Mouse (Mus musculus) forebrain, embryonic 13.5 days (tissue): Measurements from ENCODE around the gene Nedd4. TPM values are rescaled to one million over a fixed set of nuclear protein-coding genes. Genes with fewer than 3 reads are reported as not detected.

Experiments
- ATAC-seq: fragments of 200-750 bp; cut with Nextera tagmentation; 2 replicates; pipeline ENCODE4 v1.8.0; 2017
- H3K27ac ChIP-seq: fragments of 300-500 bp; sonication (generic); 2 replicates; pipeline ENCODE4 v1.5.1; 2015; ENCODE audit warnings: inconsistent platforms, mild to moderate bottlenecking, moderate library complexity
- H3K27me3 ChIP-seq: fragments of 300-500 bp; sonication (generic); 2 replicates; pipeline ENCODE4 v1.6.1; 2015; ENCODE audit warnings: mild to moderate bottlenecking, inconsistent platforms
- H3K36me3 ChIP-seq: fragments of 300-500 bp; sonication (generic); 2 replicates; pipeline ENCODE4 v1.6.1; 2015; ENCODE audit warnings: mild to moderate bottlenecking, inconsistent platforms; ENCODE audit not compliant: poor library complexity, severe bottlenecking
- H3K4me1 ChIP-seq: fragments of 300-500 bp; sonication (generic); 2 replicates; pipeline ENCODE4 v1.6.1; 2015; ENCODE audit warnings: inconsistent platforms
- H3K4me2 ChIP-seq: fragments of 300-500 bp; sonication (generic); 2 replicates; pipeline ENCODE4 v1.6.1; 2015; ENCODE audit warnings: inconsistent platforms, mild to moderate bottlenecking, moderate library complexity
- H3K4me3 ChIP-seq: fragments of 300-500 bp; sonication (generic); 2 replicates; pipeline ENCODE4 v1.5.1; 2015; ENCODE audit warnings: mild to moderate bottlenecking, inconsistent platforms
- H3K9ac ChIP-seq: fragments of 300-500 bp; sonication (generic); 2 replicates; pipeline ENCODE4 v1.6.1; 2015; ENCODE audit warnings: mild to moderate bottlenecking, inconsistent platforms
- H3K9me3 ChIP-seq: fragments of 300-500 bp; sonication (generic); replicated peaks from 2 replicates; pipeline ENCODE4 v1.6.1; 2016; ENCODE audit warnings: inconsistent platforms
- WGBS: fragments of 180-500 bp; shearing (Covaris S2); methylation state at CpG from one replicate; pipeline ENCODE4 v1.1.7; 2015; 5-methylcytosine and 5-hydroxymethylcytosine counted together
- polyA plus RNA-seq: library from polyadenylated mRNA; unstranded; fragments of >200 nt; fragmentation: Nextera tagmentation; extraction: Ambion mirVana; gene quantifications from 2 replicates; pipeline ENCODE4 v1.2.1, GENCODE M21; 2015

Gene Nedd4
- polyA plus RNA-seq, 1 experiment from 2014 or later: 552 TPM

- no peaks in the 10 kb centered on the region for H3K27me3 ChIP-seq
- 81% methylated on average over 2 of the region's 2 CpGs for WGBS
- no peak overlapping the region for H3K9ac ChIP-seq
- H3K4me1 ChIP-seq: no peaks in the 10 kb centered on the region
- ATAC-seq: no peak
- H3K27ac ChIP-seq: no peak overlapping the region
- H3K9me3 ChIP-seq: no peaks in the 10 kb centered on the region
- H3K4me2 ChIP-seq: no peak overlapping the region
- peaks cover 88% of the 10 kb centered on the region for H3K36me3 ChIP-seq
- H3K4me3 ChIP-seq: no peak overlapping the region
Measured at GRCm38 (mm10) chr9:72707999-72708398, 45.9 kb downstream of the Nedd4 start.

GRCm38 (mm10) chr9:72708690-72709089 lies 46.5 kb downstream of the Nedd4 start:
- no peaks in the 10 kb centered on the region for H3K27me3 ChIP-seq
- H3K27ac ChIP-seq: no peak overlapping the region
- H3K4me2 ChIP-seq: no peak overlapping the region
- 88% methylated on average over 5 of the region's 5 CpGs for WGBS
- no peaks in the 10 kb centered on the region for H3K9me3 ChIP-seq
- H3K4me3 ChIP-seq: no peak overlapping the region
- H3K36me3 ChIP-seq: peaks cover 86% of the 10 kb centered on the region
- H3K9ac ChIP-seq: no peak overlapping the region
- H3K4me1 ChIP-seq: no peaks in the 10 kb centered on the region
- no peak for ATAC-seq

GRCm38 (mm10) chr9:72710060-72710459 lies 47.9 kb downstream of the Nedd4 start:
- Histone ChIP-seq H3K36me3 (peaks cover 86% of the 10 kb centered on the region), H3K9ac (no peak overlapping the region), H3K27ac (no peak overlapping the region), H3K4me2 (no peak overlapping the region), H3K4me3 (no peak overlapping the region), H3K9me3 (no peaks in the 10 kb centered on the region), H3K27me3 (no peaks in the 10 kb centered on the region), H3K4me1 (no peaks in the 10 kb centered on the region)
- WGBS: 78% methylated on average over 5 of the region's 5 CpGs
- ATAC-seq: no peak

GRCm38 (mm10) chr9:72714945-72715344 lies 52.8 kb downstream of the Nedd4 start:
- no peak overlapping the region for H3K4me2 ChIP-seq
- no peak overlapping the region for H3K27ac ChIP-seq
- ATAC-seq: no peak
- 91% methylated on average over 4 of the region's 4 CpGs for WGBS
- peaks cover 89% of the 10 kb centered on the region for H3K36me3 ChIP-seq
- no peak overlapping the region for H3K4me3 ChIP-seq
- H3K27me3 ChIP-seq: no peaks in the 10 kb centered on the region
- no peaks in the 10 kb centered on the region for H3K4me1 ChIP-seq
- H3K9me3 ChIP-seq: no peaks in the 10 kb centered on the region
- H3K9ac ChIP-seq: no peak overlapping the region

GRCm38 (mm10) chr9:72716200-72716599 lies 54.1 kb downstream of the Nedd4 start:
- no peak overlapping the region for H3K9ac ChIP-seq
- H3K4me2 ChIP-seq: no peak overlapping the region
- no peak overlapping the region for H3K4me3 ChIP-seq
- no peaks in the 10 kb centered on the region for H3K9me3 ChIP-seq
- H3K36me3 ChIP-seq: peaks cover 91% of the 10 kb centered on the region
- ATAC-seq: no peak
- 92% methylated on average over 7 of the region's 7 CpGs for WGBS
- no peaks in the 10 kb centered on the region for H3K4me1 ChIP-seq
- no peaks in the 10 kb centered on the region for H3K27me3 ChIP-seq
- H3K27ac ChIP-seq: no peak overlapping the region

GRCm38 (mm10) chr9:72719143-72719542 lies 57.0 kb downstream of the Nedd4 start:
- no peak for ATAC-seq
- Histone ChIP-seq H3K4me3 (no peak overlapping the region), H3K36me3 (peaks cover 93% of the 10 kb centered on the region), H3K4me2 (no peak overlapping the region), H3K27me3 (no peaks in the 10 kb centered on the region), H3K9me3 (no peaks in the 10 kb centered on the region), H3K9ac (no peak overlapping the region), H3K27ac (no peak overlapping the region), H3K4me1 (no peaks in the 10 kb centered on the region)
- 96% methylated on average over 4 of the region's 4 CpGs for WGBS

GRCm38 (mm10) chr9:72721221-72721620 lies 59.1 kb downstream of the Nedd4 start:
- Histone ChIP-seq H3K4me3 (no peak overlapping the region), H3K36me3 (peaks cover 96% of the 10 kb centered on the region), H3K4me1 (no peaks in the 10 kb centered on the region), H3K4me2 (no peak overlapping the region), H3K27ac (no peak overlapping the region), H3K27me3 (no peaks in the 10 kb centered on the region), H3K9ac (no peak overlapping the region), H3K9me3 (no peaks in the 10 kb centered on the region)
- ATAC-seq: no peak
- WGBS: 92% methylated on average over 14 of the region's 14 CpGs

GRCm38 (mm10) chr9:72722622-72723021 lies 60.5 kb downstream of the Nedd4 start:
- Histone ChIP-seq H3K27me3 (no peaks in the 10 kb centered on the region), H3K36me3 (peaks cover 96% of the 10 kb centered on the region), H3K9me3 (no peaks in the 10 kb centered on the region), H3K4me1 (no peaks in the 10 kb centered on the region), H3K9ac (no peak overlapping the region), H3K4me2 (no peak overlapping the region), H3K27ac (no peak overlapping the region), H3K4me3 (no peak overlapping the region)
- no peak for ATAC-seq
- WGBS: 98% methylated on average over 3 of the region's 3 CpGs

GRCm38 (mm10) chr9:72724491-72725221 lies 62.5 kb downstream of the Nedd4 start:
- Histone ChIP-seq H3K4me1 (no peaks in the 10 kb centered on the region), H3K4me2 (no peak overlapping the region), H3K9me3 (no peaks in the 10 kb centered on the region), H3K27ac (no peak overlapping the region), H3K27me3 (no peaks in the 10 kb centered on the region), H3K4me3 (no peak overlapping the region), H3K36me3 (peaks cover 92% of the 10 kb centered on the region), H3K9ac (no peak overlapping the region)
- ATAC-seq: no peak
- 87% methylated on average over 8 of the region's 8 CpGs for WGBS

- H3K27ac ChIP-seq: no peak overlapping the region
Measured at GRCm38 (mm10) chr9:72733966-72734365, 71.8 kb downstream of the Nedd4 start.

GRCm38 (mm10) chr9:72735822-72736410 lies 73.8 kb downstream of the Nedd4 start:
- ATAC-seq: no peak
- Histone ChIP-seq H3K4me2 (no peak overlapping the region), H3K9me3 (no peaks in the 10 kb centered on the region), H3K4me3 (no peak overlapping the region), H3K27ac (no peak overlapping the region), H3K36me3 (peaks cover 93% of the 10 kb centered on the region), H3K9ac (no peak overlapping the region), H3K27me3 (no peaks in the 10 kb centered on the region), H3K4me1 (no peaks in the 10 kb centered on the region)
- WGBS: 67% methylated on average over 3 of the region's 3 CpGs

More at GRCm38 (mm10) chr9:72733966-72734365, 71.8 kb downstream of the Nedd4 start:
- Histone ChIP-seq H3K4me2 (no peak overlapping the region), H3K27me3 (no peaks in the 10 kb centered on the region), H3K36me3 (peaks cover 86% of the 10 kb centered on the region), H3K4me3 (no peak overlapping the region), H3K4me1 (no peaks in the 10 kb centered on the region), H3K9me3 (no peaks in the 10 kb centered on the region), H3K9ac (no peak overlapping the region)
- WGBS: 36% methylated on average over 3 of the region's 3 CpGs
- peak; percentile 41; the same call in 1 of the 2 replicates for ATAC-seq

GRCm38 (mm10) chr9:72741206-72741605 lies 79.1 kb downstream of the Nedd4 start:
- Histone ChIP-seq H3K4me2 (no peak overlapping the region), H3K27me3 (no peaks in the 10 kb centered on the region), H3K27ac (no peak overlapping the region), H3K4me1 (no peaks in the 10 kb centered on the region), H3K9me3 (no peaks in the 10 kb centered on the region), H3K36me3 (peaks cover 100% of the 10 kb centered on the region), H3K4me3 (no peak overlapping the region), H3K9ac (no peak overlapping the region)
- ATAC-seq: no peak
- 90% methylated on average over 6 of the region's 6 CpGs for WGBS
